Mouse (Mus musculus) cerebellum, adult 2 months (tissue): ENCODE results near the gene Erbb3.

Experiments used
- CTCF ChIP-seq: fragments of 200-500 bp; IDR thresholded peaks from 2 replicates; pipeline ENCODE4 v1.5.1; 2011; ENCODE audit warnings: low read depth, mild to moderate bottlenecking, control low read depth, low read length, moderate library complexity, borderline replicate concordance; ENCODE audit not compliant: insufficient read depth
- POLR2A ChIP-seq: fragments of 200-500 bp; IDR thresholded peaks from 2 replicates; pipeline ENCODE4 v1.6.1; 2011; ENCODE audit warnings: low read length, control low read depth, borderline replicate concordance; ENCODE audit not compliant: insufficient read depth

- TF ChIP-seq POLR2A (no peak), CTCF (no peak)
These were observed 67.1 kb downstream of the Erbb3 start for GRCm38 (mm10) chr10:128522351-128522750.
